Mouse (Mus musculus): Measurements from ENCODE around the gene Igf1. TPM values are rescaled to one million over a fixed set of nuclear protein-coding genes. Genes with fewer than 3 reads are reported as not detected.

The Igf1 gene
- polyA plus RNA-seq, 1 experiment = 8.9 TPM

DNA sequence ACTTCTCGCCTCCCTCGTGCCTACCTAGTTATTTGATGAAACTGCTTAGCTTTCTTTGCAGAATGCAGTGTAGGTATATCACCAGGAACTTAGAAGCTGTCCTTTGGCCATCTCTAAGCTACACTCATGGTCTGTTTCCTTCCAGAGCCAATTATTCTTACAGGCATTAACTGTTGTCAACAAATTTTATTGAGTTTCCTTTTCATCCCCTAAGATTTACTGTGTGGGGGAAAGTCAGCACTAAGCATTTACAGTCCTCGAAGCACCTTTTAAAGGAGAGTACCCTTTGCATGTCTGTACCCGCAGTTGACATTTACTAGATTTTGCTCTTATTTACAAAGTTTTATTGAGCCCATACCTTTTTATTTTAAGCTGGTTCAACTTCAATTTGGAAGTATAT, 9.6 kb downstream of the Igf1 start:
- TF ChIP-seq CTCF (IDR thresholded peaks at IDR 0.05; ENCODE audit: control insufficient read depth, insufficient read depth, insufficient replicate concordance, low read depth, low read length) = no peak
- no peak for TF ChIP-seq POLR2A (IDR thresholded peaks at IDR 0.05; ENCODE audit: control insufficient read depth, low read depth, low read length)
- no peaks in the 10 kb centered on the region for H3K36me3 ChIP-seq (ENCODE audit: control insufficient read depth, insufficient read depth, low read length)

DNA sequence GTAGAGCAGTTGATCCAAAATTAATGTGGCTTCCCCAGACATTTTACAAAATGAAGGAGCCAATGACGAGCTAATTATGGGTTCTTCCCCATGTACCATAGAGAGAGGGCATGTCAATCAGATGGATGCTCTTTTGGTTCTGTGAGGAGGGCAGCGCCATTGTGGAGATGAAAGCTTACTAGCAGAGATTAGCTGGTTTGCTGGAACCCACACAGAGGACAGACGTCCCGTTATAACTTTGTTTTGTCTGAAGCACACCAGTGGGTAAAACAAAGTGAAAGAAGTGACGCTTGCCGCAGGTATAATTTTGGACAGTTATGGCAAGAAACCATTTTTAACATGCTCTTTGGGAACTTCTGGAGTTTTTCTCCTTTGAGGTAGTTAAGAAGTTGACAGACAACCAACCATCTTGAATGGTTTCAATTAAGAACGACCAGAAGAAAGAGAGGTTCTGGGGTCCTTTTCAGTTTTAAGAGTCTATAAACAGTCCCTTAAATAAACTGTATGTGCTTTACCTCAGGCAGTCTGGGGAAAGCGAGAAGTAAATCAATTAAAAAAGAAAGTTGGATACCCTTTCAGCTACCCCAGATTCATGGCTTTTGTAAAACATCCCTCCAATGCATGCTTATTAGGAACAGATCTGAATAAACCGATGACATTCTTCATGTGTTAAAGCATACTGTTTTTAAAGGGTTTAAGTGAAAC, 10.4 kb downstream of the Igf1 start:
- Histone ChIP-seq H3K27me3 (ENCODE audit: control insufficient read depth, insufficient read depth, low read length) (no peaks in the 10 kb centered on the region), H3K27ac (ENCODE audit: control insufficient read depth, insufficient read depth, low read depth, low read length) (no peak overlapping the region), H3K4me1 (ENCODE audit: control insufficient read depth, insufficient read depth, low read length) (no peaks in the 10 kb centered on the region), H3K4me3 (ENCODE audit: control insufficient read depth, low read depth, low read length) (no peak overlapping the region), H3K36me3 (ENCODE audit: control insufficient read depth, insufficient read depth, low read length) (no peaks in the 10 kb centered on the region)
- TF ChIP-seq POLR2A (IDR thresholded peaks at IDR 0.05; ENCODE audit: control insufficient read depth, low read depth, low read length) (no peak), CTCF (IDR thresholded peaks at IDR 0.05; ENCODE audit: control insufficient read depth, insufficient read depth, insufficient replicate concordance, low read depth, low read length) (no peak)

More for the DNA sequence above, 9.6 kb downstream of the Igf1 start:
- no peaks in the 10 kb centered on the region for H3K27me3 ChIP-seq (ENCODE audit: control insufficient read depth, insufficient read depth, low read length)
- H3K4me3 ChIP-seq (ENCODE audit: control insufficient read depth, low read depth, low read length) = no peak overlapping the region
- H3K4me1 ChIP-seq (ENCODE audit: control insufficient read depth, insufficient read depth, low read length) = no peaks in the 10 kb centered on the region
- no peak overlapping the region for H3K27ac ChIP-seq (ENCODE audit: control insufficient read depth, insufficient read depth, low read depth, low read length)

DNA sequence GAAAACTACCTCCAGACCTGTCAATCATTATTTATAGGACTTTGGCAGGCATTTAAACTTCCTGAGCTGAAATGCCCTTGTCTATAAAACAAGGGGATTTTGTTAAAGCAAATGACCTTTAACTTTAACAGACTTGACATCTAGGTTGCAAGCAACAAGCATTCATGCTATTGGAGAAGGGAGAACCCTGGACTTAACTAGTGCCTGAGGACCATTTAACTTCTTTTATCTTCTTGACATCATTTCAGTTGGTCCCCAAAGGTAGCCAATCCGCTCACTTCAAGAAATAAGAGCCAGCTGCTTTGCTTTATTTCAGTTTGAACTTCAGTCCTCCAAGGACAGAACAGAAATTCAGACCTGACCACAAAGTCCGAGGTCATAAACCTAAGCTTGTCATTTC, 11.1 kb downstream of the Igf1 start:
- Histone ChIP-seq H3K27ac (ENCODE audit: control insufficient read depth, insufficient read depth, low read depth, low read length) (no peak overlapping the region), H3K4me1 (ENCODE audit: control insufficient read depth, insufficient read depth, low read length) (no peaks in the 10 kb centered on the region), H3K36me3 (ENCODE audit: control insufficient read depth, insufficient read depth, low read length) (no peaks in the 10 kb centered on the region), H3K4me3 (ENCODE audit: control insufficient read depth, low read depth, low read length) (no peak overlapping the region), H3K27me3 (ENCODE audit: control insufficient read depth, insufficient read depth, low read length) (no peaks in the 10 kb centered on the region)
- no peak for TF ChIP-seq CTCF (IDR thresholded peaks at IDR 0.05; ENCODE audit: control insufficient read depth, insufficient read depth, insufficient replicate concordance, low read depth, low read length)

DNA sequence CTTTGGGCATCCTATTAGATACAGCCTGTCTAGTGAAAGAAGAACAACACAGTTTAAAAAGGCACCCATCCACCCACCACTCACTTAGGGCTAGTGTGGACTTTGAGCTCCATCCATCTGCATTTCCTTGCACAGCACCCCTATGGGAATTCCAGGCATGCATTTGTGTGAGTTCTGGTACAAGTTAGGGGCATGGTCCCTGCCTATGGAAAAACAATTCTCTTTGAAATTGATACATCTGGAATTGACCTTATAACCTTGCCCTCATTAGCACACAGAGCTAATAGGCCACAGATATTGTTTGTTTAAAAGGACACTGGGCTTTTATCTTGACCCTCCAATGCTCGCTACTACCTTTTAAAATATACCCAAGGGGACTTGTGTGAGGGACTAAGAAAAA, 11.6 kb downstream of the Igf1 start:
- TF ChIP-seq POLR2A (IDR thresholded peaks at IDR 0.05; ENCODE audit: control insufficient read depth, low read depth, low read length) (no peak), CTCF (IDR thresholded peaks at IDR 0.05; ENCODE audit: control insufficient read depth, insufficient read depth, insufficient replicate concordance, low read depth, low read length) (no peak)
- Histone ChIP-seq H3K27me3 (ENCODE audit: control insufficient read depth, insufficient read depth, low read length) (no peaks in the 10 kb centered on the region), H3K4me3 (ENCODE audit: control insufficient read depth, low read depth, low read length) (no peak overlapping the region), H3K27ac (ENCODE audit: control insufficient read depth, insufficient read depth, low read depth, low read length) (no peak overlapping the region), H3K36me3 (ENCODE audit: control insufficient read depth, insufficient read depth, low read length) (no peaks in the 10 kb centered on the region), H3K4me1 (ENCODE audit: control insufficient read depth, insufficient read depth, low read length) (no peaks in the 10 kb centered on the region)

DNA sequence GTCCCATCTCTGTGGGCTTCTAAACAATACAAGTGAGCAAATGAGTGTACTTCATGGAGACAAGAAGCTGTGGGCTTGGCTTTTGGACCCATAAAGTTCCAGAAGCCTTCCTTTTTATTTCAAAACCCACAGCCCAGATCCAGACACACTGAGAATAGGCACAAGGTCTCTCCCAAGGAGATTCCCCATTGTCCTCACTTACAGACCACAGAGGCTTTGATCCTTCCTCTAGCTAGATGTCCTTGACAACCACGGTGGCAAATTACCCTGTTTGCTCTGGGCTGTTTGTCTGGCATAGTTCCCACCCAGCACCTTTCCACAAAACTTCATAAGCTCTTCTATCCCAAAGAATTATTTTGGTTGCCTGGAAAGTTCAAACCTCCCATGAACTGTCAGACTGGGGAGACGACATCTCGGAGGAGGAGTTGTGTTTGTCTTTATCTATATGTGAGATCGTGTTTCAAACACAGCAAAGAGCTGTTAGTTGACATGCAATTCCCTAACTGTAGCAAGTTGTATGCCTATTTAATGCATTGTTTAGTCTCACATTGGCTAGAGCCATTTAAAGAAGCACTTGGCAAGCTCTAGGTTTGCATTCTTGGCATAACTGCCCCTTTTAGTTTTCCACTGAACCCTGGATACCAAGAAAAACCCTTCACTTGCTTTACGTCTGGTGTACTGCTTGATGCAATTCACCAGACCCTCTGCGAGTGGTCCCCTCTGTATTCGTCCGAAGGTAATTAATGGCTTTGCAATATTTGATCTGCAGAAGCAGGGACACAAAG, 14.0 kb downstream of the Igf1 start:
- Histone ChIP-seq H3K27me3 (ENCODE audit: control insufficient read depth, insufficient read depth, low read length) (no peaks in the 10 kb centered on the region), H3K4me3 (ENCODE audit: control insufficient read depth, low read depth, low read length) (no peak overlapping the region), H3K4me1 (ENCODE audit: control insufficient read depth, insufficient read depth, low read length) (no peaks in the 10 kb centered on the region), H3K36me3 (ENCODE audit: control insufficient read depth, insufficient read depth, low read length) (no peaks in the 10 kb centered on the region), H3K27ac (ENCODE audit: control insufficient read depth, insufficient read depth, low read depth, low read length) (no peak overlapping the region)
- no peak for TF ChIP-seq CTCF (IDR thresholded peaks at IDR 0.05; ENCODE audit: control insufficient read depth, insufficient read depth, insufficient replicate concordance, low read depth, low read length)

DNA sequence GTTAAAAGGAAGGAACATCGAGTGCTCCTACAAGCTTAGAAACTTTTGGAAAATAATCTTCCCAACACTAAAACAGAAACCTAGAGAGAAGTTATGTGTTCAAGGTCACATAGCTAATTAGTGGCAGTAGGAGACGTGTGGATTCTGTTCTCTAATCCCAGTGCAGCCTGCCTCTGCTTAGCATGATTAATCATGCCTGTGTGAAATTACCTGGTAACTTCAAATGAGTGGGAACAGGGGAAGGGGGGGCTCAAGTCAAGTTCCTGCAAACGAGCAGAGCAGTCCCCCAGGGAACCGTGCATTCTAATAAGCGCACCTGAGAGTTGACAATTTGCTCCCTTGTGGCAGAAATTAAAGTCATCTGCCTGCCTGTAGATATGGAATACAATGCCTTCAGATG, 14.8 kb downstream of the Igf1 start:
- H3K27ac ChIP-seq (ENCODE audit: control insufficient read depth, insufficient read depth, low read depth, low read length) = no peak overlapping the region
- no peaks in the 10 kb centered on the region for H3K27me3 ChIP-seq (ENCODE audit: control insufficient read depth, insufficient read depth, low read length)
- H3K4me3 ChIP-seq (ENCODE audit: control insufficient read depth, low read depth, low read length) = no peak overlapping the region
- H3K36me3 ChIP-seq (ENCODE audit: control insufficient read depth, insufficient read depth, low read length) = no peaks in the 10 kb centered on the region
- TF ChIP-seq CTCF (IDR thresholded peaks at IDR 0.05; ENCODE audit: control insufficient read depth, insufficient read depth, insufficient replicate concordance, low read depth, low read length) (no peak), POLR2A (IDR thresholded peaks at IDR 0.05; ENCODE audit: control insufficient read depth, low read depth, low read length) (no peak)
- H3K4me1 ChIP-seq (ENCODE audit: control insufficient read depth, insufficient read depth, low read length) = no peaks in the 10 kb centered on the region

GRCm38 (mm10) chr10:87873516-87873915, 15.5 kb downstream of the Igf1 start:
- Histone ChIP-seq H3K27ac (ENCODE audit: control insufficient read depth, insufficient read depth, low read depth, low read length) (no peak overlapping the region), H3K4me1 (ENCODE audit: control insufficient read depth, insufficient read depth, low read length) (no peaks in the 10 kb centered on the region), H3K36me3 (ENCODE audit: control insufficient read depth, insufficient read depth, low read length) (no peaks in the 10 kb centered on the region), H3K27me3 (ENCODE audit: control insufficient read depth, insufficient read depth, low read length) (no peaks in the 10 kb centered on the region), H3K4me3 (ENCODE audit: control insufficient read depth, low read depth, low read length) (no peak overlapping the region)
- no peak for TF ChIP-seq CTCF (IDR thresholded peaks at IDR 0.05; ENCODE audit: control insufficient read depth, insufficient read depth, insufficient replicate concordance, low read depth, low read length)
- no peak for TF ChIP-seq POLR2A (IDR thresholded peaks at IDR 0.05; ENCODE audit: control insufficient read depth, low read depth, low read length)

All from testis, adult 2 months (tissue).